Mouse (Mus musculus): ENCODE data around the gene Farp1.

GRCm38 (mm10) chr14:121199789-121200188 lies 164.8 kb downstream of the Farp1 start:
- no peak for TF ChIP-seq POLR2A (IDR thresholded peaks at IDR 0.05; ENCODE audit: extremely low read depth, insufficient read depth, low read length)
- TF ChIP-seq CTCF (IDR thresholded peaks at IDR 0.05; ENCODE audit: low read depth, low read length): no peak
